Mouse (Mus musculus) kidney, adult 2 months (tissue): Measurements from ENCODE around the gene Btg2.

Source experiments
- CTCF ChIP-seq: fragments of 200-500 bp; conservative IDR thresholded peaks from 2 replicates; pipeline ENCODE4 v1.5.1; 2011; ENCODE audit warnings: low read depth, mild to moderate bottlenecking, control low read depth, low read length, moderate library complexity, mixed read lengths; ENCODE audit not compliant: insufficient read depth, insufficient read length
- POLR2A ChIP-seq: fragments of 200-500 bp; IDR thresholded peaks from one replicate; pipeline ENCODE4 v1.6.1; 2011; ENCODE audit warnings: low read depth, low read length, control low read depth

GRCm38 (mm10) chr1:134036492-134036891 lies 42.4 kb downstream of the Btg2 start:
- peak; percentile 28; the same call in 1 of the 2 replicates for TF ChIP-seq CTCF
- TF ChIP-seq POLR2A: no peak
